In genomic region chr8:111469013-111469412, GRCm38 (mm10) we compare ENCODE assay signal across 9 mouse cellular contexts. TPM values are rescaled to one million over a fixed set of nuclear protein-coding genes. Genes with fewer than 3 reads are reported as not detected.
DNase-seq lines count a peak whose midpoint lies in the region.
"Had no signal": no experiment of that assay in that cellular context is flagged by ENCODE, and none has a peak within 500 bp of the region (broad histone marks: within the 10 kb centered on the region; RNA-seq: fewer than 3 reads in every experiment).

No protein-coding gene starts in this region.

- DNase-seq in cerebellum, adult 9-11 months = peak; percentile 9
- no peak for DNase-seq in cerebellum, adult 11 months
- peak; percentile 30 to 37 for DNase-seq in left cerebral cortex, adult 9 months (ENCODE audit: low spot score in 2 of 2)
- DNase-seq in left cerebral cortex, adult 8-10 months (ENCODE audit: low spot score in 2 of 2) = no peak
- DNase-seq in brain, adult 2 months (ENCODE audit: low read depth, low spot score) = peak; percentile 76
- DNase-seq in kidney, postnatal 14 days = peak; percentile 75
- DNase-seq in thymus, postnatal 4 days = no peak
- no peak for DNase-seq in spleen, postnatal 36 days (ENCODE audit: low spot score in 2 of 2)
- DNase-seq: spleen, adult 18-20 months had no signal

RNA-seq across cellular contexts. Expression of gene Wdr59, which starts 52.9 kb away (rescaled TPM):
- total RNA-seq in left cerebral cortex, adult 8-10 months (2022) = 10 to 100 TPM; 19.5 to 21.7 (median 20.3) TPM

Comparison
In these comparisons a context has a peak if more than half of its experiments do, and no peak if none do; other contexts are left out.
1. DNase-seq: peak in cerebellum, adult 9-11 months (single experiment), left cerebral cortex, adult 9 months (2 of 2), brain, adult 2 months (single experiment) and kidney, postnatal 14 days (single experiment); none in cerebellum, adult 11 months (single experiment), left cerebral cortex, adult 8-10 months (0 of 2), thymus, postnatal 4 days (single experiment) and spleen, postnatal 36 days (0 of 2).